Mouse (Mus musculus): ENCODE measurements around the gene Wdr11.

Gene Wdr11

DNA sequence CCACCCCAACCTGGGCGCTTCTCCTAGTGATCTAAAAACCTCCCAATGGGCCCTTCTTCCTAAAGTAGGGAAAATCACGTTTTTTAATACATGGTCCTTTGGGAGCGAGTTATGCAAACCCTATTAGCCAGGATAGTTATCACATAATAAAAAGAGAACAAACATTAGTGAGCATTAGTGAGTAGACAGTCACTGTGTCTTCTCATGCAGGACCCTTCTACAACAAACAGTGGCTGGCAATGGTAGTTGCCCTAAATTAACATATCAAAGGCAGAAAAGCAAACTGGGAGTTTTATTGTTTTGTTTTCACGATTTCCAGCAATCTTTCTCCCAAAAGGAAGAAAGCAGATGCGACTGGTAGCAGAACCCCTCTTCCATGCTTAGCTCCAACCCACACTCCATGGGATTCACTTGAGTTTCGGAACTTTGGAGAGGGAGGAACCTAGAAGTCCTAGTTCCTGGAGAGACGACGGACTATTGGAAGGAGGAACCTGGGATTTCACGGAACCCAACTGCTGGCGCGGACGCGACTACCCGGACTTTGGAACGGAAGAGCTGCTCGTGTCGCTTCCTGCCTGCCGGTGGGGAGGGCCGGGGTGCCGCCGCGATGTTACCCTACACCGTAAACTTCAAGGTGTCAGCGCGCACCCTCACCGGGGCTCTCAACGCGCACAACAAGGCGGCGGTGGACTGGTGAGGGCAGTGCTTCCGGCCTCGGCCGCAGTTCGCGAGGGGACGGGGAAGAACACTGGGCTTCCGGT, at the start of gene Wdr11:
Gene Wdr11, plus strand, starts transcription at position 493 of the 761 bp plus-strand sequence.
- peak; percentile 83 for DNase-seq

- DNase-seq: no peak
Measured at GRCm38 (mm10) chr7:129567541-129567940, 24.1 kb upstream of the Wdr11 start.

- DNase-seq: no peak
Measured at GRCm38 (mm10) chr7:129568338-129568737, 23.3 kb upstream of the Wdr11 start.

DNA sequence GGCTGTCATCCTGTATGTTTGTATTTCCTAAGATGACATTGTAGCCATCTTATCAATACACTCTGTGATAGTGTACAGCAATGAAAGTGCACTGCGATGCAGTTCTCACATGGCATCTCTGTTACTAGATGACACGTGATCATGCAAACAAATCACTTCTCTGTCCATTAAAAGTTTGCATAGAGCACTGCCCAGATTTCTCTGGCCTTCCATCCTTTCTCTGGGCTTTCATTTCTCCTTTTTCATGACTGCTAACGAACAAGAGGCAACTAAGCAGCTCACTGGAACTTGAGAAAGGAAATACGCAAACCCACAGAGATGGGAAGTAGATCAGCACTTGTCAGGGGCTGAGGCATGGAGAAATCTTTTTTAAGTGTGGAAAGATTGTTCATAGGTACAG, 17.2 kb upstream of the Wdr11 start:
- no peak for DNase-seq

DNA sequence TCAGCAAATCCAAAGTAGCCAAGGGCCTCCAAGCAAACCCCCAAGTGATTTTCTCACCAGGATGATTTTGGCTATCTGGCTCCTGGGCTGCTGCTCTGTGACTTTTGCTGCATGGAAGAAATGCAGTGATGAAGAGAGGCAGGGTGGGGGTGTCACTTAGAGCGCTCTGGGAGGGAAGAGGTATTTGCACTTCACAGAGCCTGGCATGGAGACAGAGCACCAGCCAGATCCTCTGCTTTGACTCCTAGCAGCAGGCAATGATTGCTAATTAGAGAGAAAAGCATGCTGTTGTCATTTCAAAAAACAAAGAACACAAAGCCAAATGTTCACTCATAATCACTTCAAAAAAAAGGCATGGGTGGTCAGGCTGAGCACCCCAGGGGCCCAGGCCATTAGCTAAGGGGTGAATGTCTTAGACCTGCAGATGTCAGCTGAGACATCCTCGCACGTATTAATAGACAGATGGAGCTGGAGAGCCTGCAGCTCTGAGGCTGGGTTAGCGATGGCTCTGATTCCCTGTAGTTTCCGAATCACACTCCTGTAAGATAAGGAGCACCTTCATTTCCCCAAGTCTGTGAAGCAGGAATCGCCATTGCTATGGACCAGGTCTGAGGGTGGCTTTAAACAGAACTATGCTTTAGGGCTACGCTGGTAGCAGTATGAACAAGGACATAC, 16.4 kb upstream of the Wdr11 start:
- DNase-seq: no peak

- DNase-seq: no peak
Measured at GRCm38 (mm10) chr7:129592132-129592745, 576 bp downstream of the Wdr11 start.

DNA sequence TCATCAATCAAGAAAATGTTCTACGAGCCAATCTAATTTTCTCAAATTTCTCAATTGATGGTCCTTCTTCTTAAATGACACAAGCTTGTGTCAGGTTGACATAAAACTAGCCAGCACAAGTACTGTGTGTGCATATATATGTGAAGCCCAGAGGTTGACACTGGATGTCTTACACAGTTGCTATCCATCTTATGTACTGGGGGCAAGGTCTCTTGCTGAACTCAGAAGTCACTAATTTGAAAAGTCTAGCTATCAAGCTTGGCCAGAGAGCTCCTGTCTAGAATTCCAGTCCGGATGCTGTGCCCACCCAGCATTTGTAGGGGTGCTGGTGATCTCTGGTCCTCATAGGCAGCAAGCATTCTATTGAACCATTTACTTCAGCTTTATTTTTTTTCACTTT, 5.5 kb downstream of the Wdr11 start:
- no peak for DNase-seq

DNA sequence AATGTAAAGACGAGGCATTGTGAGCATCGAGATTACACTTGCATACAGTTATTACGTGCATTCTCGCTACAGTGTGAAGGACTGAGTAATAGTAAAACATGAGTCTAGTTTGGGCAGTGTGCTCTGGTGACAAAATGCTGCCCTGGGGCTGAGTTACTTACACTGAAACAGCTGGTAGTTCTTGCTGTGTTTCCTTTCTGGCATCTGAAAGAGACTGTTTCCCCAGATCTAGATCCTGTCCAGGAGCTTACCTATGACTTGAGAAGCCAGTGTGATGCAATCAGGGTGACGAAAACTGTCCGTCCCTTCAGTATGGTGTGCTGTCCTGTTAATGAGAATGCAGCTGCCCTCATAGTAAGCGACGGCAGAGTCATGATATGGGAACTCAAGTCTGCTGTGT, 14.6 kb downstream of the Wdr11 start:
- no peak for DNase-seq

- DNase-seq: no peak
Measured at GRCm38 (mm10) chr7:129621141-129621540, 29.5 kb downstream of the Wdr11 start.

DNA sequence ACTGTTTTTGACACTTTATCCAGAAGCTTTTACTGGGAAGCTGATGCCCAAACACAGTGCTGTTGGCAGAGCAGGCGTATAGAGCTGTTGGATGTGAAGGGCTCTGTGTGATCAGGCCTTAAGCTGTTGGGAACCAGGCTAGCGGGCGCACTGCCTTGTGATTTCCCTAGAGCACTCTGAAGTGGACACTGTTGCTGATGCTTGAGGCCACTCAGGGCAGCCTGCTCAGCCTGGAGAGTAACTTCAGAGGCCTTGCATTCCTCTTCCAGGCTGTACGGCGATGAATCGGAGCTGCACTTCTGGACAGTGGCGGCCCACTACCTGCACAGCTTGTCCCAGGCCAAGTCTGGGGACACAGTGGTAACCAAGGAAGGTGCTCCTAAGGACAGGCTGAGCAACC, 38.7 kb downstream of the Wdr11 start:
- DNase-seq: no peak

DNA sequence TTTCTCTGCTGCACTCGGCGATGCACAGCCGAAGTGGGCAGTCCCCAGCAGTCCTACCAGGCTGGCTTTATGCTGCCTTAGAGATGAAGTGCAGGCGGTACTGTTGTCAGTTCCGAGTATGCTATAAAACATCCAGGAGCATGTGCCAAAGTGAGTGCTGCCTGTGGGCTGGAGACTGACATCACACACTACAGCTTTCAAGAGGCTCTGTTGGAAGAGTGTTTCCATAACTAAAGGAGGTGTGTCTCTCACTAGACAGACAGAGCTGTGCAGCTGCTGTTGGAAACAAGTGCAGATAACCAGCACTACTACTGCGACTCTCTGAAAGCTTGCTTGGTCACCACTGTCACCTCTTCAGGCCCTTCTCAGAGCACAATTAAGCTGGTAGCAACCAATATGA, 39.8 kb downstream of the Wdr11 start:
- no peak for DNase-seq

DNA sequence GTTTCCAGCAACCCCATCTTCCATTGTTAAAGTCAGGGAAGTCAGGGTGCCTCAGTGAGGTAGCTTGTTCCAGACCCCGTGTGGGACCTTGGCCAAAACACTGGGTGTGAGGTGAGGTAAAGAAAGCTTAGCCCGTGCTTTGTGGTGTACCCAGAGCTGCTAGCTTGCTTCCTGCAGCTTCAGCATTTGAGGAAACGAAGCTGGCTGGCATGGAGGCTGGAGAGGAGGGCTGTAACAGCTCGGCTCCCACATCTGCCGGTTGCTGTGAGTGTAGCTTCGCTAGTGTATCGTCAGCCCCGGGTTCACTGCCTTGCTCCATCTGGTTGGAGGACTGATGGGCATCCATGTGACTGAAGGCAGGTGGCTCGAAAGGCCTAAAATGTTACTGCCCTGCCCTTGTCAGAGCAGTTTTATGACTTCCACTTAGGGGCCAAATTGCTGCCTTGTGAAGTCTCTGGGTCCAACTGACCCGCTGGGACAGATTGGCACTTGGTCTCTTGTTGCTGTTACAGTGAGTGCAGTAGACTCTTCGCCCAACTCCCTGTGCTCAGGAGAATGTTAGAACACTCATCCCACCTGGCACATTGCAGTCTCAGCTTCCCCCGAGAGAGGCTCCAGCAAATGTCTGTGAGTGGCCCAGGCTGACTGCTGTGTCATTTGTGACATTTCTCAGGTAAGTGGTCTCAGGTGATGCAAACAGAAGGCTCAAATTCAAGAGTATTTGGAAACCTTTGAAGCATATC, 44.4 kb downstream of the Wdr11 start:
- DNase-seq: no peak

DNA sequence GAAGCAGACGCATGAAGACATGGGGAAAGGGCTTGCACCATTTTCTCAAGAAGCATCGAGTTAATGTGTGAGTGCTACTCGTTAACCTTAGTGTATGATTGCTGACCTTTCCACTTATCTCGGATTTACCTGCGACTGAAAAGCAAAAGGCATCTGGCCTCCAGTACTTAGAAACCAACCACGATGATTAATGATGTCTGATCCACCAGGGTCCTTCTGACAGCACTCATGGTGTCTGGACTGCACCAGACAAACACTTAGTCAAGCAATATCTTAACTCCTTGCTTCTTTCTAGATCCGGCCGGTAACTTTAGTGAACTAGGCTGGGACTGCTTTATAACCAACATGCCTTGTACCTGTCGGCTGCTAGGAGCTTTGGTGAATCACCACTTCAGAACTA, 45.3 kb downstream of the Wdr11 start:
- no peak for DNase-seq

DNA sequence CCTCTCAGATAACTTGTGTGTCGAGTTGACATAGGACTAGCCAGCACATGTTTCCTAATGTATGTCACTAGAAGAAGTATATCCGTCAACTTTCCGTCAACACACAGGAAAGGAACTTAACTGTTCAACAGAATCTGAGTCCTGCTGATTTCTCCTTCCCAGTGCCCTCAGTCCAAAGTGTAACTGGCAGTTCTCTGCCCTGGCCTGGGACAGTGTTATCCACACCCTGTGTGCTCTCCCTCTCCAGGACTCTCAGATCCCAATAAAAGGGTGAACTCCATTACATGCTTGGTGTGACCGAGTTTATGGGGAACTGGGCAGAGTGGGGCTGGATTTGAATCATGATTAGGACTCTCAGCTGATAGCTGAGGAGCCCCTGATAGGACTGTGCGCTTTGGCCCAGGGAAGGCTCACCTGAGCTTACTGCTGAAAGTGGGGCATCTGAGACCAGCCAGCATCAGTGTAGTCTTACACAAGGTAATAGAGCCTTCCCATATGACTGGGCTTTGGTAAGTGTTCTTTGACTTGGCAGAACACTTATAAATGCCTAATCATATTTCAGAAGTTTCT, 46.3 kb downstream of the Wdr11 start:
- no peak for DNase-seq

DNA sequence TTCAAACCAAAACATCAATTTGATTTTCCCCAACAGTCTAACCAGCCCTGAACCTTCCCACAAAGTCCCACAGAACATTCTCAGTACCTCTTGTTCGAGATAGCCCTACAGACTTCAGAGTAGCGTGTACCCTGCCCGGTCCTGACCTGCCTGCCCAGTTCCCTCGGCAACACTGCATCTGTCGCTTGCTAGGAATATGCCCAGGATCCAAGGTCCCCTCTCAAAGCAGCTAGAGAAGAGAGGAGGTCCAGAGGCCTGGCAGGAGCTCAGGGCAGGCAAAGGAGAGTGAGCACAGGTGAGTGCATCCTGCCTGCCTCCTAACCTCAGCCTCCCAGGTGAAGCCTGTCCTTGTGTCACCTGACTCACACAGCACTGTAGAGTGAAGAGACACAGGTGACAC, 47.3 kb downstream of the Wdr11 start:
- peak; percentile 9 for DNase-seq

DNA sequence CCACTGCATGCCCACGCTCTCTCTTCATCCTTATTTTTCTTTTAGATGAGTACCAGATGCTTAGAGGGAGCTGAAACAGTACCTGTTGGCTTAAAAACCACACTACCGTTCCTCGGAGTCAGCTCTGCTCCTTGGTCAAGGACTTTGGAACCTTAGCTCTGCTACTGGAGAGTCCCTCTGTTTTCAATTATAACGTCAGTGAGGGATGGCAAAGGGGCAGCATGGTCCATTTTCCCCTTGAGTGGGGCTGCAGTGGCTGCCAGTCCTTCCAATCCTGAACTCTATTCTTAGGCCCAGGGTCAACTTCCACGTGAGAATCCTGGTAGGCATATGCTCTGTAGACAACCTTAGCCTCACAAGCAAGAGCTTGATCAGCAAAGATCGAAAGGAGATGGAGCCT, 48.2 kb downstream of the Wdr11 start:
- peak; percentile 28 for DNase-seq

DNA sequence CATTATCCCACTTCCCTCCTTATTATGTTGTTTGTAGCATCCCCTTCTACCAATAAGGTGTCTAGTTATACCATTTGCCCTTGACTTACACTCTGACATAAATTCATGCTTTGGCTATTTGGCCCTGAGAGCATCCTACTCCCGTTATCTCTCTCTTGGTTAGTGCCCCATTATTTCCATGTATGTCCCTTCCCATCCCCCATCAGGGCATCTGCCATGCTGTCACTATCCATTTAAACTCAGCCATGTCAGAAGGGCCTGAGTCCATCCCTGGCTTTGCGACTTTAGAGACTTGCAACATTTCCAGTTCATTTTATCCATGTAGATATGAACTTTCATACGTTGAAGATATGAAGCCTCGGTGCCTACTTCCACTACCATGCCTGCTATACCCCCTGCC, 51.6 kb downstream of the Wdr11 start:
- no peak for DNase-seq

DNA sequence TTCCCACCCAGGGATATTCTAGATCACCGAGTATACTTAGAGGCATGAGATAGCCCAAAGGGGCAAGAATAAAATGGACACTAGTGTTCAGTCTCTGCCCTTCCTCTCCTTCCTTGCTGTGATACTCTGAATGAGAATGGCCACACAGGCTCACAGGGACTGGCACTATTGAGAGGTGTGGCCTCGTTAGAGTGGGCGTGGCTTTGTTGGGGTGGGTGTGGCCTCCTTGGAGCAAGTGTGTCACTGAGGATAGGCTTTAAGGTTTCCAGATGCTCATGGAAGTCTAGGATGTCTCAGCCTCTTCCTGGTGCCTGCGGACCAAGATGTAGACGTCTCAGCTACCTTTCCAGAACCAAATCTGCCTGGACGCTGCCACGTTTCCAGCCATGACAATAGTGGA, 56.1 kb downstream of the Wdr11 start:
- DNase-seq: no peak

DNA sequence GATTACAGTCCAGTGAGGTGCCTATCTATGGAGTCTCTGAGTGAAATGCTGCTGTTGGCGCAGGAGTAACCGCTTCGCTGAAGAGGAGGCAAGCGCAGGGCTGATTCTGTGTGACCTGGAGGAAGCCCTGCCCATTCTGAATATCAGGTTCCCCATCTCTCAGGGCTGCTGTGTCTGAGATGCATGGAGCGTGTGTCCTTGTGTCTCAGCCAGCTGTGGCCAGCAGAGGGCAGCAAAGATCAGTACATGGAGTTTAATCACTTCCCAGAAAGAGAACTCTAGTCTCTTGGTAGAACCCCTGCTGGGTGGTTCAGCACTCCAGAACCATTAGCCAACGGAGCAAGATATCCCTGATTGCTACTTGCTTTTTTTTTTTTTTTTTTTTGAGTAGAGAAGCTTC, 57.3 kb downstream of the Wdr11 start:
- peak; percentile 67 for DNase-seq

DNA sequence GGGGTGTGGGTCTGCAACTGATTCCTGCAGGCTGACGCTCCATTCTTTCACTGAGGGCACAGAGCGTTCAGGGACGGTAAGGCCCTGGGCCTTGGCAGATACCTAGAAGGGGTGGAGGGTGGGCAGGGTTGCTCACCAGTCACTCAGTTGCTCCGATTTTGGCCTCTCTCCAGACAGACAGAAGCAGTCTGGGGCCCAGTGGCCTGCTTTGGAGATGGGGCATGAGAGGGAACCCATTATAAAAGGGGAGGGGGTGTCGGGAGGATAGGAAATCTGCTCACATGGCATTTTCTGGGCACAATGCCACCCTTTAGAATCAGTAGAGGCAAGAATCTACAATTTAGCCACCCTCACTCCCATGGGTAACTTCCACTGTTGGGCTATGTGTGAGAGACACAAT, 59.1 kb downstream of the Wdr11 start:
- DNase-seq: no peak

GRCm38 (mm10) chr7:129651781-129652180, 60.1 kb downstream of the Wdr11 start:
- no peak for DNase-seq

- DNase-seq: no peak
Measured at GRCm38 (mm10) chr7:129652901-129653460, 61.3 kb downstream of the Wdr11 start.

- DNase-seq: peak; percentile 61
Measured at GRCm38 (mm10) chr7:129653791-129654271, 62.2 kb downstream of the Wdr11 start.

Data from kidney, adult 11 months (tissue).